Mouse (Mus musculus) olfactory bulb, adult 2 months (tissue): Measurements from ENCODE around the gene Fam174b. TPM values are rescaled to one million over a fixed set of nuclear protein-coding genes. Genes with fewer than 3 reads are reported as not detected.

Experiments used
- H3K27ac ChIP-seq: fragments of 200-500 bp; 2 replicates; pipeline ENCODE4 v1.5.1; 2012; ENCODE audit warnings: low read depth, low read length; ENCODE audit not compliant: insufficient read depth
- H3K4me1 ChIP-seq: fragments of 200-500 bp; 2 replicates; pipeline ENCODE4 v1.6.1; 2012; ENCODE audit warnings: low read length; ENCODE audit not compliant: control insufficient read depth, insufficient read depth
- H3K4me3 ChIP-seq: fragments of 200-500 bp; 2 replicates; pipeline ENCODE4 v1.5.1; 2012; ENCODE audit warnings: mild to moderate bottlenecking, low read depth, low read length, moderate library complexity; ENCODE audit not compliant: insufficient read depth
- CTCF ChIP-seq: fragments of 200-500 bp; IDR thresholded peaks from 2 replicates; pipeline ENCODE4 v1.5.1; 2012; ENCODE audit warnings: low read depth, mild to moderate bottlenecking, low read length, moderate library complexity; ENCODE audit not compliant: insufficient read depth
- POLR2A ChIP-seq: fragments of 200-500 bp; IDR thresholded peaks from 2 replicates; pipeline ENCODE4 v1.6.1; 2012; ENCODE audit warnings: mild to moderate bottlenecking, low read depth, low read length, moderate library complexity; ENCODE audit not compliant: insufficient read depth
- WGBS: fragments of 180-500 bp; shearing (Covaris S2); methylation state at CpG from one replicate; pipeline ENCODE4 v1.1.7; 2018; 5-methylcytosine and 5-hydroxymethylcytosine counted together
- polyA plus RNA-seq: library from polyadenylated mRNA; stranded (reverse); fragments of >200 nt; gene quantifications from 2 replicates; pipeline ENCODE4 v1.2.4, GENCODE M21; 2012; ENCODE audit warnings: low replicate concordance; ENCODE audit not compliant: missing spikeins, insufficient read depth, insufficient read length

Gene Fam174b
- polyA plus RNA-seq, 1 experiment = not detected

GRCm38 (mm10) chr7:73765186-73765903, 25.2 kb downstream of the Fam174b start:
- WGBS = 89% methylated on average over 7 of the region's 7 CpGs
- Histone ChIP-seq H3K27ac (no peak overlapping the region), H3K4me3 (no peak overlapping the region), H3K4me1 (no peaks in the 10 kb centered on the region; the same call in 1 of the 2 replicates)
- TF ChIP-seq POLR2A (no peak), CTCF (no peak)

- Histone ChIP-seq H3K27ac (no peak overlapping the region), H3K4me1 (peaks cover 10% of the 10 kb centered on the region), H3K4me3 (no peak overlapping the region)
- TF ChIP-seq CTCF (no peak), POLR2A (no peak)
- 85% methylated on average over 4 of the region's 4 CpGs for WGBS
Measured at GRCm38 (mm10) chr7:73769224-73769623, 29.1 kb downstream of the Fam174b start.

DNA sequence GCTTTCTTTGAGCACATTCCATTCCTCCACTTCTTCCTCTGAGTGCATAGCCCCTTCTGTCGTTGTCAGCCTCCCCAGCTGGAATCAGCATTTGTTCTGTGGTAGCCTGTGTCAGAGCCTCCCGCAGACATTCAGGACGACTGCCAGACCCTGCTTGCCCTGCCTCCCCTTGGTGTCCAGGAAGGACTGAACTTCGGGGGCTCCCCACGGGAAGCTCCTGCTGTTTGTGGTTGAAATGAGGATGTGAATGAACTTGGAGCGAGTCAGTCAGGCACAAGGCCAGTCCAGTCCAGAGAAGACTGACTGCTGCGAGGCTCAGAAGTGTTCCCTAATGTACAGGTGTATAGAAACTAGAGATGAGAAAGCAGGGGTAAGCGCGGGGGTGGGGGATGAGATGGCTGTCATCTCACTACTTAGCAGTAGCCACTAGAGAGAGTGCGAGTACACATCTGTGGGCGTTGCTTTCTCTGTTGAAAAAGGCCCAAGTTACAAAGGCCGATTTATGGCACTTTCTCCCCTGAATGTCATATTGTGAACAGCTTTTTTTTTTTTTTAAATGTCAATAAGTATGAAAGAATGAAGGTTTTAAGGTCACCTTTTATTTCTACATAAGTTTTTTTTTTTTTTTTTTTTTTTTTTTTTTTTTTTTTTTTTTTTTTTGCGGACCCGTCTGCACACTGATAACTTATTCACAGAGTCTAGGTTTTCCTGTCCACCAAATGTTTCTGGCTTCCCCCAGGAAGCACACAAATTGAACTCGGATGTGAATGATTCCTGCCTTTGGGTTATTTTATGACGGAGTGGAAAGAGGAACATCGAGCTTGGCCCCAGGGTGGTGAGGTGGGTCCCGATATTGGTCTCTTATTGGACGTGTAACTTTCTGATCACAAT, 31.5 kb downstream of the Fam174b start:
- 48% methylated on average over 19 of the region's 19 CpGs for WGBS
- TF ChIP-seq POLR2A (no peak), CTCF (no peak)
- Histone ChIP-seq H3K27ac (no peak overlapping the region), H3K4me3 (no peak overlapping the region), H3K4me1 (peaks cover 10% of the 10 kb centered on the region)

GRCm38 (mm10) chr7:73772275-73772765, 32.2 kb downstream of the Fam174b start:
- Histone ChIP-seq H3K4me3 (no peak overlapping the region), H3K4me1 (peaks cover 10% of the 10 kb centered on the region), H3K27ac (no peak overlapping the region)
- WGBS = 52% methylated on average over 14 of the region's 14 CpGs
- no peak for TF ChIP-seq POLR2A
- TF ChIP-seq CTCF = no peak

GRCm38 (mm10) chr7:73774781-73775180, 34.7 kb downstream of the Fam174b start:
- Histone ChIP-seq H3K27ac (no peak overlapping the region), H3K4me1 (peaks cover 10% of the 10 kb centered on the region), H3K4me3 (no peak overlapping the region)
- 96% methylated on average over 9 of the region's 9 CpGs for WGBS
- TF ChIP-seq POLR2A (no peak), CTCF (no peak)

DNA sequence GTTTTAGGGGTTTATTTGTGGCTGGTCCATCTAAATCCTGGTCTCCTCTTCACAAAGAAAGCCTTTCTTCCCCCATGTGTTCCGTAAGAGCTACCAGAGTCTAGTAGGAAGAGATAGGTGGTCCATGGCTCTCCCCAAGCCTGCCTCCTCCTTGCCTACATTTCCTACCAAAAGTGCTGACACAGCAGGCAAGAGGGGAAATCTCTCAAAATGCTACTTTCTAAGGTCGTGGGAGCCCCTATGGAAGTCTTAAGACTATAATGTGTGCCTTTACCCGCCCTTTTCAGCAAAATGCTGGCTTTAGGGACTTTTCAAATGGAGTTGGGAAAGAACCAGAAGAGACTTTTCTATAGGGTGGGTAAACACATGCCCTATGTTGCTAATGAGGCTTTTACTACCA, 37.7 kb downstream of the Fam174b start:
- TF ChIP-seq CTCF (no peak), POLR2A (no peak)
- 81% methylated on average over 3 of the region's 3 CpGs for WGBS
- Histone ChIP-seq H3K27ac (no peak overlapping the region), H3K4me1 (no peaks in the 10 kb centered on the region), H3K4me3 (no peak overlapping the region)

- TF ChIP-seq POLR2A (no peak), CTCF (no peak)
- Histone ChIP-seq H3K27ac (no peak overlapping the region), H3K4me3 (no peak overlapping the region), H3K4me1 (no peaks in the 10 kb centered on the region)
- WGBS = 82% methylated on average over 4 of the region's 4 CpGs
Measured at GRCm38 (mm10) chr7:73784736-73785428, 44.8 kb downstream of the Fam174b start.

DNA sequence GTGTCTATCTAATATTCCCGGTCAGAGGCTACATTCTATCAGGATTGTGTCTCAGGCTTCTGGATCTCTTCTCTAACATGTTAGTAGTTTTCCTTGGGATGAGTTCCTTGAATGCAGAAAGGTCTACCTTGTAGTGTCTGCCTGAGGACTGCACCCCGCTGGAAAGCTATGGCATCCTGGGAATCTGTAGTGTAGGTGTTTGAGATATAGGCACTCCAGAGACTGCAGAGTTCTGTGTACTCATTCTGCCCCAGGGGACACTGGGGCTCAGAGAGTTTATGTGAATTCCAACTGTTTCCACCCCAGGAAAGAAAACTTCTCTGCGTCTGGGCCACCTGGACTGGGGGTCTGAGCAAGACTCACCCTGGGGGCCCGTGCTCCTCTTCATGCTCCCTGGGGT, 45.7 kb downstream of the Fam174b start:
- Histone ChIP-seq H3K4me3 (no peak overlapping the region), H3K4me1 (no peaks in the 10 kb centered on the region), H3K27ac (no peak overlapping the region)
- WGBS = 96% methylated on average over 4 of the region's 4 CpGs
- no peak for TF ChIP-seq POLR2A
- TF ChIP-seq CTCF = no peak
